Mouse (Mus musculus): ENCODE results near the gene AU021092. TPM values are rescaled to one million over a fixed set of nuclear protein-coding genes. Genes with fewer than 3 reads are reported as not detected.

Gene AU021092
- polyA plus RNA-seq (2012; rRNA removed): 39.9 and 44.4 TPM in 2 replicates

DNA sequence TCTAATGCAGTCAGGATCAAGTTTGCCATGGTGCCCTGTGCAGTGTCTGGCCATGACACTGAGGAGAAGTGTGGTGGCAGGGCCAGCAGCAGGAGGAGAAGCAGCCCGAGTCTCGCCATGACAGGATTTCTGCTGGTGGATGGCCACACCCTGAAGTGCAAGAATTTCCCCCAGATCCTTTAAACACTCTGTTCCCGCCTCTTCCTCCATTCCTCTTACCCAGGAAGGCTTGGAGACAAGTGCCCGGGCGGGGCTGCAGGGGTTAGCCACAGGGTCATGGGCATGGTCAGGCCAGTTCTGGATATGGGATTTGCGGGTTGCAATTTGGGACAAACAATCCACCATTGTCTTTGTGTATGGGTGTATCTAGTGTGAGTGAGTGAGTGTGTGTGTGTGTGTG, at the start of gene AU021092:
AU021092 (minus strand) TSS at position 160 of the 400 bp plus-strand sequence.
- 66% methylated on average over 6 of the region's 6 CpGs for WGBS

DNA sequence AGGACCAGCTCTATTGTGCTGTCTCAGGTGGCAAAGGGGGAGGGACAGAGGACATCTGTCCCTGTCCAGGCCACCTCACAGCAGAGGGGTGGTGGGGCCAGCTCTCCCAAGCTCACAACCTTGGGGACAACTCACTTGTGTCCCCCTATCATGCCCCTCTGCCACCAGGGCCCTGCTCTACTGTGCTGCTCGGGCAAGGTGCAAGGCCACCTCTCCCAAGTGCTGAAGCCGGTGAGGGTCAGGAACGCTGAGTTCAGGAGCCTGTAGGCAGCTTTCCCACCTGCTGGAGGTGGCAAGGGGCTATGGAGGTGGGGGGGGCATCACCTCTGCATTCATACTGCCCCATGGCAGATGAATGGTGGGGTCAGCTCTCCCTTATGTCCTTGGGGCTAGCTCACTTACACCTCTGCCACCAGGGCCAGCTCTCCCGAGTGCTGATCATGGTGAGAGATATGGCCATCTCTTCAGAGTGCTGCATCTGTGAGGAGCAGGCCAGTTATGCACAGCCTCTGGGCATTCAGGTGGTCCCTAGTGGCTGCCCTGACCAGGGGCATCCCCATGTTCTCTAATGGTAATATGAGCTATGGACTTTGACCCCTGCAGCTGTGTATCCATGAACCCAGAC, 49.4 kb upstream of the AU021092 start:
- 84% methylated on average over 4 of the region's 4 CpGs for WGBS
- Histone ChIP-seq H3K27ac (ENCODE audit: insufficient read depth, low read length) (no peak overlapping the region), H3K36me3 (ENCODE audit: control insufficient read depth, insufficient read depth, low read length) (no peaks in the 10 kb centered on the region), H3K4me3 (ENCODE audit: extremely low read depth, insufficient read depth, insufficient read length) (no peak overlapping the region), H3K27me3 (ENCODE audit: control insufficient read depth, insufficient read depth, low read length) (no peaks in the 10 kb centered on the region), H3K4me1 (ENCODE audit: control insufficient read depth, insufficient read depth, insufficient read length) (no peaks in the 10 kb centered on the region)
- TF ChIP-seq POLR2A (IDR thresholded peaks at IDR 0.05; ENCODE audit: low read depth, low read length): no peak
- no peak for TF ChIP-seq CTCF (IDR thresholded peaks at IDR 0.05; ENCODE audit: extremely low read depth, insufficient read depth, insufficient read length, insufficient replicate concordance)
- DNase-seq (ENCODE audit: low read depth in 1 of 2, low spot score in 2 of 2): no peak

More for the DNA sequence above, at the start of gene AU021092:
- H3K27ac ChIP-seq (ENCODE audit: insufficient read depth, low read length): peak within 1 kb of the TSS; percentile 51; the same call in 1 of the 2 replicates
- no peaks in the 10 kb centered on the region for H3K4me1 ChIP-seq (ENCODE audit: control insufficient read depth, insufficient read depth, insufficient read length)
- no peak for TF ChIP-seq CTCF (IDR thresholded peaks at IDR 0.05; ENCODE audit: extremely low read depth, insufficient read depth, insufficient read length, insufficient replicate concordance)
- TF ChIP-seq POLR2A (IDR thresholded peaks at IDR 0.05; ENCODE audit: low read depth, low read length): no peak
- DNase-seq (ENCODE audit: low read depth in 1 of 2, low spot score in 2 of 2): no peak
- no peaks in the 10 kb centered on the region for H3K27me3 ChIP-seq (ENCODE audit: control insufficient read depth, insufficient read depth, low read length)
- no peaks in the 10 kb centered on the region for H3K36me3 ChIP-seq (ENCODE audit: control insufficient read depth, insufficient read depth, low read length)
- H3K4me3 ChIP-seq (ENCODE audit: extremely low read depth, insufficient read depth, insufficient read length): peak within 1 kb of the TSS; percentile 26; the same call in 1 of the 2 replicates

DNA sequence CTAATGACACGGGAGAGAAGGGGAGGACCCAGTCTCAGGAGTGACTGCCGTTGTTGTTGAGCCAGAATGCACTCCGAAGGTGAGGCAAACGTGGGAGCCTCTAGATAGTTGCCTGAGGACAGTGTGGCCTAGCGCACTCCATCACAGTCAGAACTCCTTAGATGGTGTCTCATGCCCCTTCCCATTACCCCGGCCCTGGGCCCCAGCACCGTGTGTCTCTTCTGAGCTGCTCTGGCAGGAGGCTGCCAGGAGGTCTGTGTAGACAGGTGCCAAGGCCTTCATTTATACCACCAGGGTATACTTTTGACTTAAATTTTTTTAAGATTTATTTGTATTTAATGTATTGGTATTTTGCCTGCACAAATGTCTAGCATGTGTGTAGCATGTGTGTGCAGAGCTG, 41.8 kb upstream of the AU021092 start:
- no peak overlapping the region for H3K4me3 ChIP-seq (ENCODE audit: extremely low read depth, insufficient read depth, insufficient read length)
- H3K4me1 ChIP-seq (ENCODE audit: control insufficient read depth, insufficient read depth, insufficient read length): no peaks in the 10 kb centered on the region
- H3K27ac ChIP-seq (ENCODE audit: insufficient read depth, low read length): no peak overlapping the region
- no peaks in the 10 kb centered on the region for H3K36me3 ChIP-seq (ENCODE audit: control insufficient read depth, insufficient read depth, low read length)
- 86% methylated on average over 7 of the region's 7 CpGs for WGBS
- H3K27me3 ChIP-seq (ENCODE audit: control insufficient read depth, insufficient read depth, low read length): no peaks in the 10 kb centered on the region
- TF ChIP-seq CTCF (IDR thresholded peaks at IDR 0.05; ENCODE audit: extremely low read depth, insufficient read depth, insufficient read length, insufficient replicate concordance) (no peak), POLR2A (IDR thresholded peaks at IDR 0.05; ENCODE audit: low read depth, low read length) (no peak)
- DNase-seq (ENCODE audit: low read depth in 1 of 2, low spot score in 2 of 2): no peak

DNA sequence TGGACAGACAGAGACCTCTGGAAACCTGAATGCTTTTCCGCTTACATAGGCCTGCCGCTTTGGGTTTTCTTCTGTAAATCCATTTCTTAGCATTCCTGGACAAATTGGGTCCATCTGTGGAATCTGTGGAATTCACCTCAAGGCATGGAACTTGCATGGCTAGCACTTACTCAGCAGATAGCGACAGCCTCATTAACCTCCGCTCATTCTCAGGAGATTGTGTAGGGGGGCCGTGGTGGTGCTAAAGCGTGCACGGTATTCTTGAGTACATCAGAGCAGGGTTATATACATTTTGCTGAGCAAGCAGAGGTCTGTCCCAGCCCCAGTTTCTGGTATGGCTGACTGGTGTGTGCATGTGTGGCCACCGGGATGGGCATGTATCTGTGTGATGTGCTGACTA, 41.1 kb upstream of the AU021092 start:
- Histone ChIP-seq H3K4me1 (ENCODE audit: control insufficient read depth, insufficient read depth, insufficient read length) (no peaks in the 10 kb centered on the region), H3K27me3 (ENCODE audit: control insufficient read depth, insufficient read depth, low read length) (no peaks in the 10 kb centered on the region), H3K27ac (ENCODE audit: insufficient read depth, low read length) (no peak overlapping the region), H3K4me3 (ENCODE audit: extremely low read depth, insufficient read depth, insufficient read length) (no peak overlapping the region), H3K36me3 (ENCODE audit: control insufficient read depth, insufficient read depth, low read length) (no peaks in the 10 kb centered on the region)
- no peak for DNase-seq (ENCODE audit: low read depth in 1 of 2, low spot score in 2 of 2)
- TF ChIP-seq CTCF (IDR thresholded peaks at IDR 0.05; ENCODE audit: extremely low read depth, insufficient read depth, insufficient read length, insufficient replicate concordance): no peak
- TF ChIP-seq POLR2A (IDR thresholded peaks at IDR 0.05; ENCODE audit: low read depth, low read length): no peak
- WGBS: 95% methylated on average over 8 of the region's 8 CpGs

DNA sequence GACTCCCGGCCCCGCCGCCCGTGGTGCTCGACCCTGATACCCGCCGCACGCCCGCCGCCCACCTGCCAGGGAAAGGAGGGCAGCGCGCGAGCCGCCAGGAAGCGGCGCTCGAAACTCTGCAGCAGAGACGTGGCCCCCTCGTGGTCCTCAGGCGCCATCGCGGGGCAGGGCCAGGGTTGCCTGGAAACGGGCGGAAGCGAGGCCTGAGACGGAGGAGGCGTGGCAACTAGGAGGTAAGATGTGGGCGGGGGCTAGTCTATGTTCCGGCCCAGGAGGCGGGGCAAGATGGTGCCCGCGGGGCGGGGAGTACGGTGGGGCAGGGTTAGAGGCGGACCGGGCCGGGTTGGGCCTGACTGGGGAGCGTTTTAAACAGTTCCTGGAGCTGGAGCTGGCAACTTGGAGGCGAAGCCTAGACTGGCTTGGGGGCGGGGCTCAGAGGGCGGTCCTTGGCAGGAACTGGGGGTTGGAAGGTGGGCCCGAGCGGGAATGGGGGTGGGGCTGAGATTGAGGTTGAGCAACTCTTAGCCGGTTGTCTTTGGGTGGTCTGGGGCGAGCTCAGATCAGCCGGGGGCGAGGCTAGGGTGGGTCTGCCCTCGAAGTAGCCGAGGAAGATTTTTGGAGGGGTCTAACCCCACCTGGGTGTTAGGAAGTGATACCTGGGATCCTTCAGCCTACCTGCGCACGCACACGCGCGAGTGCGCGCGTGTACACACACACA, 33.8 kb upstream of the AU021092 start, which contains the start of gene Eef2kmt:
Eef2kmt (minus strand) TSS at position 205 of the 718 bp plus-strand sequence.
- peak within 1 kb of the TSS; percentile 42 for H3K27ac ChIP-seq (ENCODE audit: insufficient read depth, low read length)
- peak; percentile 95 to 99 for DNase-seq (ENCODE audit: low read depth in 1 of 2, low spot score in 2 of 2)
- 1% methylated on average over 56 of the region's 57 CpGs for WGBS
- TF ChIP-seq CTCF (IDR thresholded peaks at IDR 0.05; ENCODE audit: extremely low read depth, insufficient read depth, insufficient read length, insufficient replicate concordance): peak; percentile 66
- peak; percentile 30 for TF ChIP-seq POLR2A (IDR thresholded peaks at IDR 0.05; ENCODE audit: low read depth, low read length)
- no peaks in the 10 kb centered on the region for H3K36me3 ChIP-seq (ENCODE audit: control insufficient read depth, insufficient read depth, low read length)
- no peaks in the 10 kb centered on the region for H3K27me3 ChIP-seq (ENCODE audit: control insufficient read depth, insufficient read depth, low read length)
- H3K4me1 ChIP-seq (ENCODE audit: control insufficient read depth, insufficient read depth, insufficient read length): peaks cover 2% of the 10 kb centered on the region; the same call in 1 of the 2 replicates
- peak within 1 kb of the TSS; percentile 67 for H3K4me3 ChIP-seq (ENCODE audit: extremely low read depth, insufficient read depth, insufficient read length)

DNA sequence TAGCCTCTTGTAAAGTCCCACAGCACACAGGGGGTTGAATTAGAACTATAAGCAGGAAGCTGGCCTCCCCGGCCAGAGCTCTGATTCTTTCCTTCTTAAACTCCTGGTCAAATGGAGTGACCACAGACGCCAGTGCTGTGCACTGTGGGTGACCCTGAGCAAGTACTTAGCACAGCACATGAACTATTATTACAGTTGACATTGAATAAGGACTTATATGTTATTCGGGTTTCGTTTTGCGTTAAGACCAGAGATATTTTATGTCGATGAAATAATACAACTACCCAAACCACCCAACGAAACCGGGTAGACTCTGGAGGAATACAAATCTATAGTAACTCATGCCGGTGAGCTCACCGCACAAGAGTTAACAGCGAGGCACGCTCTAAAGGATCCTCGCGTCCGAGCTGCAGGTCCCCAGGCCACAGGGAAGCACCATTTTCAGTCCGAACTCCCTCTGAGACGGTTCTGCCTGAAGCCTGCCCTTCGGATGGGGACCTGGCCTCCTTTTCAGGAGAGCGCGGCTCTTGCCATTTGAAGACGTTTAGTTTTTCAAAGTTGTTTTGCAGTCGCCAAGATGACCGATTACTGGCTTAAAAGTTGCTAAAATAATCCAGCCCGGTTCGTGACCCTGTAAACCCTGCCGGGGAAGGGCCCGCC, 33.1 kb upstream of the AU021092 start:
- WGBS: under 1% methylated on average over 27 of the region's 27 CpGs
- Histone ChIP-seq H3K4me3 (ENCODE audit: extremely low read depth, insufficient read depth, insufficient read length) (peak overlapping the region; percentile 67), H3K36me3 (ENCODE audit: control insufficient read depth, insufficient read depth, low read length) (no peaks in the 10 kb centered on the region), H3K27ac (ENCODE audit: insufficient read depth, low read length) (peak overlapping the region; percentile 42), H3K4me1 (ENCODE audit: control insufficient read depth, insufficient read depth, insufficient read length) (peaks cover 2% of the 10 kb centered on the region; the same call in 1 of the 2 replicates), H3K27me3 (ENCODE audit: control insufficient read depth, insufficient read depth, low read length) (no peaks in the 10 kb centered on the region)
- TF ChIP-seq POLR2A (IDR thresholded peaks at IDR 0.05; ENCODE audit: low read depth, low read length): no peak
- TF ChIP-seq CTCF (IDR thresholded peaks at IDR 0.05; ENCODE audit: extremely low read depth, insufficient read depth, insufficient read length, insufficient replicate concordance): no peak
- peak in 1 of 2 experiments; percentile 15 for DNase-seq (ENCODE audit: low read depth in 1 of 2, low spot score in 2 of 2)
